Mouse (Mus musculus): ENCODE data around the gene Dnah2. TPM values are rescaled to one million over a fixed set of nuclear protein-coding genes. Genes with fewer than 3 reads are reported as not detected.

The Dnah2 gene
- total and polyA plus RNA-seq, 3 experiments = under 0.01 to 0.03 TPM; not detected in 1

DNA sequence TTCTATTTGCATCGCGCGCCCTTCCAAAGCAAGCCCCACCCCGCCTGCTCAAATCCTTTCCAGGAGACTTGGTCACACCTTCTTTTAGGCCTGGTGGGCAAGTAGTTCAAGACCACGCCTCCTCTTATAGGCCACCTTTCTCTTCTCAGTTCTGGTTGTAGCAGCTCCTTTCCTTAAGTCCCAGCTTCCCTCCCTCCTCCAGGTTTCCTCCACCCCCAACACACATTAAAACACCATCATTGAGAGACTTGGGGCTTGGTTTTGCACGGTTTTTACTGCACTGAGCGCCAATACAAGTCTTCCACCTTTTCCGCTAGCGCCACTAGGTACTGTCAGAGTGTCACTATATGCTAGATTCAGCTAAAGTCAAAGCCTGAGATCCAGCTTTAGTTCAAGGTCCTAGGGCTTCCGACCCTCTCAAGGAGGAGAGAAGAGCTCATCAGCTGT lies 128.3 kb downstream of the Dnah2 start:
- H3K9ac ChIP-seq (ENCODE audit: insufficient read depth, low read depth) = no peak overlapping the region
- H3K4me3 ChIP-seq (replicated peaks in 1 of 3; ENCODE audit: low read depth in 2 of 3, low read length in 2 of 3, poor library complexity in 1 of 3) = no peak overlapping the region
- peaks cover 14 to 40% of the 10 kb centered on the region in 2 experiments for H3K4me1 ChIP-seq (ENCODE audit: control insufficient read depth in 1 of 2, insufficient read depth in 2 of 2)
- in situ Hi-C loops (cut with MboI; ENCODE audit: low pct_ligation_motif_present, low pct_unique_long_range_greater_than_20kb, low sequenced_read_pairs) (no loop called here), dilution Hi-C loops (cut with MboI; ENCODE audit: extremely low pct_ligation_motif_present, extremely low pct_unique_long_range_greater_than_20kb, low sequenced_read_pairs) (no loop called here)
- no peak overlapping the region for H3K27ac ChIP-seq (ENCODE audit: insufficient read depth, low read depth)
- H3K79me2 ChIP-seq (replicated peaks; ENCODE audit: control insufficient read depth, extremely low read depth, insufficient read depth, poor library complexity, severe bottlenecking) = no peaks in the 10 kb centered on the region
- H3K36me3 ChIP-seq (replicated peaks in 1 of 2; ENCODE audit: control insufficient read depth in 1 of 2, insufficient read depth in 1 of 2, low read length in 1 of 2) = no peaks in the 10 kb centered on the region
- H3K27me3 ChIP-seq (replicated peaks) = peaks cover 80% of the 10 kb centered on the region
- TF ChIP-seq HCFC1 (IDR thresholded peaks at IDR 0.05; ENCODE audit: low read depth, low read length) (no peak), MAFK (IDR thresholded peaks at IDR 0.05; ENCODE audit: insufficient replicate concordance, low read length) (no peak), CTCF (conservative IDR thresholded peaks at IDR 0.05 in 1 of 2, IDR thresholded peaks at IDR 0.05 in 1 of 2; ENCODE audit: low read depth in 2 of 2, low read length in 2 of 2) (no peak), ETS1 (conservative IDR thresholded peaks at IDR 0.05; ENCODE audit: low read depth, low read length) (no peak), UBTF (IDR thresholded peaks at IDR 0.05; ENCODE audit: low read depth, low read length) (no peak), E2F4 (IDR thresholded peaks at IDR 0.05; ENCODE audit: insufficient replicate concordance, low read depth, low read length) (no peak), ZKSCAN1 (IDR thresholded peaks at IDR 0.05; ENCODE audit: borderline replicate concordance, low read depth, low read length) (no peak)
- DNase-seq (ENCODE audit: extremely low read depth) = no peak
- no peaks in the 10 kb centered on the region for H3K9me3 ChIP-seq (replicated peaks; ENCODE audit: low read length)
- H3K4me2 ChIP-seq (ENCODE audit: insufficient read depth, low read depth, poor library complexity, severe bottlenecking) = peak overlapping the region; percentile 93

DNA sequence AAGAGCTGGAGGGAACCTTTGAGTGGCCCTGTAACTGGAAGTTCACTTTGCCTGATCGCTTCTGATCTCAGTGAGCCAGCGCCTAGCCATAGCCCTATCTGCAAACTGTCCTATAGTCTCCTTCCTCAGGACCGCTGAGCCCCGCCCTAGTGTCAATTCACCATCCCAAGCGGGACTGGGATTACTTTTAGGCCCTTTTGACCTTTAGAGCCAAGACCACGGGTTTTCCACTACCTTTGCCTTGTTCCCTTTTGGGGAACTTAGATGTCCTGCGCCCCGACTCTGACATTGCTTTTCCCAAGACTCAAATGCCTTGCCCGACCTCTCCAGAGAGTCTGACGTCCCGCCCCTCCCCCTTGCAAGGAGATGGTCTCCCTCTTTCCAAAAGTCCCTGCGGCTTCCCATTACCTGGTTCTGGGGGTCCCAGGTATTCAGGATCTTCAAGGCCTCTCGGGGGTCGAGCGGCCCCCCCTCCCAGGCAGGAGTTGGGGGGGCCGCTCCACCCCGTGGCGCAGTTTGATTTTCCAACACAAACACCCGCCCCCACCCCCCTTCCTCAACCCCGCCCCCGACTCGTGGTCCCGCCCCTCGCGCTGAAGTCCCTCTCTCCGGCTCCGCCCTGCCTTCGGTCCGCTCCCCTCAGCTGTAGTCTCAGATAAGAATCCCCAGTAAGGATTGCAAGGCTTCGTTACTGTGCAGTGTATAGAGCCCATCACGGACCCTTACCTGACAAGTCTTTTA lies 128.9 kb downstream of the Dnah2 start:
- no peaks in the 10 kb centered on the region for H3K36me3 ChIP-seq (replicated peaks in 1 of 2; ENCODE audit: control insufficient read depth in 1 of 2, insufficient read depth in 1 of 2, low read length in 1 of 2)
- in situ Hi-C loops (cut with MboI; ENCODE audit: low pct_ligation_motif_present, low pct_unique_long_range_greater_than_20kb, low sequenced_read_pairs) (no loop called here), dilution Hi-C loops (cut with MboI; ENCODE audit: extremely low pct_ligation_motif_present, extremely low pct_unique_long_range_greater_than_20kb, low sequenced_read_pairs) (no loop called here)
- DNase-seq (ENCODE audit: extremely low read depth) = no peak
- H3K27me3 ChIP-seq (replicated peaks) = peaks cover 75% of the 10 kb centered on the region
- no peak for TF ChIP-seq MAFK (IDR thresholded peaks at IDR 0.05; ENCODE audit: insufficient replicate concordance, low read length)
- no peak for TF ChIP-seq KAT2A (IDR thresholded peaks at IDR 0.05; ENCODE audit: insufficient replicate concordance, low read length)
- no peak for TF ChIP-seq E2F4 (IDR thresholded peaks at IDR 0.05; ENCODE audit: insufficient replicate concordance, low read depth, low read length)
- TF ChIP-seq ZC3H11A (IDR thresholded peaks at IDR 0.05; ENCODE audit: low read depth, low read length) = no peak
- TF ChIP-seq BHLHE40 (IDR thresholded peaks at IDR 0.05; ENCODE audit: low read depth, low read length) = 0 out of 2 replicates have a peak, but pooled peaks have one; percentile 7
- no peak for TF ChIP-seq ZMIZ1 (IDR thresholded peaks at IDR 0.05; ENCODE audit: low read depth, low read length)
- TF ChIP-seq POLR2A (IDR thresholded peaks at IDR 0.05; ENCODE audit: low read depth, low read length) = no peak
- TF ChIP-seq SMC3 (IDR thresholded peaks at IDR 0.05; ENCODE audit: low read depth, low read length) = no peak
- TF ChIP-seq EP300 (IDR thresholded peaks at IDR 0.05; ENCODE audit: low read length) = no peak
- no peak for TF ChIP-seq IRF4 (IDR thresholded peaks at IDR 0.05; ENCODE audit: low read depth, low read length)
- TF ChIP-seq POLR2AphosphoS2 (IDR thresholded peaks at IDR 0.05; ENCODE audit: low read depth, low read length) = no peak
- peak; percentile 52 for TF ChIP-seq MXI1 (IDR thresholded peaks at IDR 0.05; ENCODE audit: low read depth, low read length)
- TF ChIP-seq SIN3A (IDR thresholded peaks at IDR 0.05; ENCODE audit: low read length) = peak; percentile 78
- no peak for TF ChIP-seq ZKSCAN1 (IDR thresholded peaks at IDR 0.05; ENCODE audit: borderline replicate concordance, low read depth, low read length)
- no peak for TF ChIP-seq HCFC1 (IDR thresholded peaks at IDR 0.05; ENCODE audit: low read depth, low read length)
- 0 out of 2 replicates have a peak, but pooled peaks have one; percentile 9 for TF ChIP-seq MAZ (IDR thresholded peaks at IDR 0.05; ENCODE audit: low read depth, low read length)
- peak; percentile 55 for TF ChIP-seq CHD2 (IDR thresholded peaks at IDR 0.05; ENCODE audit: low read length)
- H3K9me3 ChIP-seq (replicated peaks; ENCODE audit: low read length) = no peaks in the 10 kb centered on the region
- H3K9ac ChIP-seq (ENCODE audit: insufficient read depth, low read depth) = peak overlapping the region; percentile 52
- no peak overlapping the region for H3K27ac ChIP-seq (ENCODE audit: insufficient read depth, low read depth)
- peaks cover 19 to 46% of the 10 kb centered on the region in 2 experiments for H3K4me1 ChIP-seq (ENCODE audit: control insufficient read depth in 1 of 2, insufficient read depth in 2 of 2)
- peak overlapping the region; percentile 38 to 50 (median 48) for H3K4me3 ChIP-seq (replicated peaks in 1 of 3; ENCODE audit: low read depth in 2 of 3, low read length in 2 of 3, poor library complexity in 1 of 3)
- H3K4me2 ChIP-seq (ENCODE audit: insufficient read depth, low read depth, poor library complexity, severe bottlenecking) = peak overlapping the region; percentile 93
- no peaks in the 10 kb centered on the region for H3K79me2 ChIP-seq (replicated peaks; ENCODE audit: control insufficient read depth, extremely low read depth, insufficient read depth, poor library complexity, severe bottlenecking)
